Mouse (Mus musculus) stomach, postnatal 0 days (tissue): ENCODE data around the gene Syt9.

Experiments
- CTCF ChIP-seq: IDR thresholded peaks from 2 replicates; pipeline ENCODE4 v1.5.1; 2016; ENCODE audit warnings: antibody characterized with exemption, low read depth, mild to moderate bottlenecking, moderate library complexity
- EP300 ChIP-seq: optimal IDR thresholded peaks from 2 replicates; pipeline ENCODE3; 2016; ENCODE audit warnings: antibody characterized with exemption

- no peak for TF ChIP-seq CTCF
- no peak for TF ChIP-seq EP300
These were observed 30.3 kb upstream of the Syt9 start for GRCm38 (mm10) chr7:107340221-107340620.
